Mouse (Mus musculus): ENCODE results near the gene Kcnn1.

Gene Kcnn1

DNA sequence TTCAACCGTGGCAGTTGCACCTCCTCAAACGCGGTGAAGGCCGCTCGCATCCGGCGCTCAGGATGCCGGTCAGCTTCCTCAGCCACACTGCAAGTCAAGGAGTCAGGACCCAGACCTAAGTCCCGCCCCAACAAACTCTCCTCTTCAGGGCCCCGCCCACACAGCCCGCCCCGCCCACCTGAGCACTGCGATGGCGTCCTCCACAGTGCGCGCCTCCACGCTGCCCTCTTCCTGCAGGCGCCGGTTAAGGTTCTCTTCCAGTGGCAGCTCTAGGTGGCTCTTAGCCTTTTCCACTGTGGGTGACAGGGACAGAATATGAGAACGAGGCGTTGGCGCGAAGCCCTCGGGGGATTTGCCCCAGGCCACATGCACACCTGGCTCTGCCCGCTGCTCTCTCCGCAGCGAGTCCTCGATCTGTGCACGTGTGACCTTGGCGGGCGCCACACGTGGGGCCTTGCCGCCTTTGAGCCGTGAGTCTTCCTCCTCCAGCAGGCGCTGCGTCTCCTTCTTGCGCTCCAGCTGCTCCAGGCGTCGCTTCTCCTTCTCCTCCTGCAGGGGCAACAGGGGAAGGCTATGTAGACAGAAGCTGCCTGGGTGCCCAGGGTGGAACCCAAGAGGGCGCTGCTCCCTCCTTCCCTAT is 5.6 kb upstream of the Kcnn1 start:
- peak; percentile 56 for DNase-seq (ENCODE audit: low read depth, low spot score)

- DNase-seq (ENCODE audit: low read depth, low spot score): no peak
Observed at GRCm38 (mm10) chr8:70866566-70866965, 3.5 kb upstream of the Kcnn1 start.

DNA sequence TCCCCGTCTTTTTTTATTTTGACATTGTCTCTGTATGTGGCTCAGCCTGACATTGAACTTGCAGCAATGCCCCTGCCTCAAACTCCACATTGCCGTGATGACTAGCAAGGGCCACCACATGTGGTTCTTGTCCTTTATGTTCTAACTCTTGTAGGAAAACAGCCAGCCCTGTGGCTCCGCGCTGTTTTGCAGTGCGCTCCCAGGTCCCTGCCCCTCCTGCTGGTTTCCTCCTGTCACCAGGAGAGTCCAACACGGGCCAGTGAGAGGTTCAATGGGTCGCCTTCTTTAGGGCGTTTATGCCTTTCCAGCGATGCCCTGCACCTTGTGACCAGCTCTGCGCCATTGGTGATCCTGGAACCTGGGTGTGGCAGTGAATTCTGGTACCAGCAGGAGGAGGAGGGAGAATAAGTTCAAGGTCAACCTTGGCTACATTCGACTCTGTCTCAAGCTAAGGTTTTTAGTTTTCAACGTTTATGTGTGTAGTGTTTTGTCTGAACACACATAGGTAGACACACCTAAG is 3.0 kb upstream of the Kcnn1 start:
- DNase-seq (ENCODE audit: low read depth, low spot score): no peak

- peak; percentile 100 for DNase-seq (ENCODE audit: low read depth, low spot score)
Observed at GRCm38 (mm10) chr8:70865350-70866000, 2.4 kb upstream of the Kcnn1 start.

- DNase-seq (ENCODE audit: low read depth, low spot score): peak; percentile 47
Observed at GRCm38 (mm10) chr8:70864712-70865221, 1.7 kb upstream of the Kcnn1 start.

DNA sequence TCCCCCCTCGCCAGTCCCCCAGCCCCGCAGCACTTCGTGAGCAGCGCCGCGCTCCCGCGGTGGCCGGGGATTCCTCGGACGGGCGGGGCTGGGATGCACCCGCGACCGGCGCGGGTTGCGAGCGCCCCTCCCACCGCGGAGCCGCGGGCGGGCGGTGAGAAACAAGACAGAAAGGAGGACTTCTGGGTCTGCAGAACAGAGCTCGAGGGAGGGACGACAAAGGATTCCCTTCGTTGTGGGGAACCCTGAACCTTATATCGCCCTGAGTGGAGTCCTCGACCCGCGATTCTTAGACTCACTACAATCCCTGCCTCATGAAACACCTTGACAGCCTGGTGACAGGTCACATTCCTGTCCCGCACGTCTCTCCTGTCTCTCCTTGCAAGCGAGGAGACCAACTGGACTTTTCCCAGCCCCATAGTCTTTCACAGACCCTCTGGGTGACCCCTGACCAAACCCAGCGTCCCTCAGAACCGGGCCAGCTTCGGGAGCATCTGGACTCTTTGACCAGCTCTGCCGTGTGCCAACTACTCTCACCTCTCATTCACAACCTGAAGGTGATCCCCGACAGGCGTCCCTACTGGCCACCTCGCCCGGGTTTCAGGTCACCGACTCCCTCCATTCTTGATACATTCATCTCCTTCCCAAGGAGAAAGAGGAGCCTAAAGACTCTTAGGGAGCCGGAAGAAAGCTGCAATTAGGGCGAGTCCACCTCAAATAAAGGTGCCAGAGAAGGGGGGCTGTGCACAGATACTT is 1.1 kb upstream of the Kcnn1 start:
- no peak for DNase-seq (ENCODE audit: low read depth, low spot score)

DNA sequence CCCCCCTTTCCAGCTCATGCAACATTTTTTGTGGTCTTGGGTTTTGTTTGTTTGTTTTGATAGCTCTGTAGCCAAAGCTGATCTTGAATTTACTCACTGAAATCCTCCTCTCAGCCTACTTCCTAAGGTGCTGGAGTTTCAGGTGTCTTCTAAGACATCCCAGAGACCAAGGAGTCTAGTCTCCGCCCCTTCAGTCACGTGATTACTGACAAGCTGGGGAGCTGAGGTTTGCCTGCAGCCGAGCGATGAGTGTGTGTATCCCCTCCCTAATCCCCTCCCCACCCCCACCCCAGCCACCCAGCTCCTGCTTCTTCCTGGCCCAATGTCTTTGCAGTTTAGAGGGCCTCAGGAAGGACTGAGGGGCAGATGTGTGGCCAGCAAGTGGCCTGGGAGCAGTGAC is 5.5 kb downstream of the Kcnn1 start:
- no peak for DNase-seq (ENCODE audit: low read depth, low spot score)

GRCm38 (mm10) chr8:70856541-70857197 is 6.4 kb downstream of the Kcnn1 start:
- DNase-seq (ENCODE audit: low read depth, low spot score): peak; percentile 58

GRCm38 (mm10) chr8:70856028-70856427 is 7.0 kb downstream of the Kcnn1 start:
- no peak for DNase-seq (ENCODE audit: low read depth, low spot score)

DNA sequence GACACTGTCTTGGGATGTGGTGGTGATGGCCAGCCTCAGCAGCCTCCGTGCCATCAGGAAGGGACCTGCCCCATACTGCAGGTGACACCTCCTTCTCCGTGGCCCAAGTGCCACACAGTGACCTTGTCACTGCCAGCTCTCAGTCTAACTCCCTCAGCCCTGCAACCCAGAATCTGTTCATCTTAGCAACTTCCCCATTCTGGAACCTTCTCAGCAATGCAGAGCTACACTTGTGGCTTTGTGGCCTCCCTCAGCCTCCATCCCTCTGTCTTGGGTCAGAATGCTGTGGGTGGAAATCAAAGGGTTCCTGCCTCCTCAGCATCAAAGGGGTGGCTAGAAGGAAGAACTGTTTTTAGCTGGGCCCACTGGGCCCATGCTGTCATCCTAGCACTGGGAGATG is 9.2 kb downstream of the Kcnn1 start:
- DNase-seq (ENCODE audit: low read depth, low spot score): no peak

DNA sequence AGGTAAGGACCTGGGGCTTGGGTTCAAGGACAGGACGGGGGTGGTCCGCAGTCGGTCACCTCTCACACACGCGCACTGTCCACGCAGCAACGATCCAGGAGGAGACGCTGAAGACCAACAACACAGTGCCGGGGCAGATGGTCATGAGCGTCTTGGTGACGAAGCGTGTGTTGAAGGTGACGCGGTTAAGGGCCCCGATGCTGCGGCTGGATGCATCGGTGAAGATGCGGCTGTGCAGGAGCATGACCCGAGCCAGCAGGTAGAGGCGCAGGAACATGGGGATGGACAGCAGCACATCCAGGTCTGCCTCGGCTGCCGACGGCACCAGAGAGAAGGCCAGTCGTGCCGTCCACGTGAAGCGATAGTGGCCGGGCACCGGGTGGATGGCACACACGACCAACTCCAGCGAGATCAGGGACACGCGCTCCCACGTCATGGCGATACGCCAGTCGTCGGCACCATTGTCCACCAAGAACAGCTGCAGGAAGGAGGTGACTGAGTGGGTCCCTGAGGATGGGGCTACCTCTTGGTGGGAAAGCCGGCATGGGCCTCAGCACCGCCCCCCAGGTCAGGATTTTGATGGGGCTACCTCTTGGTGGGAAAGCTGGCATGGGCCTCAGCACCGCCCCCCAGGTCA is 10.3 kb downstream of the Kcnn1 start:
- no peak for DNase-seq (ENCODE audit: low read depth, low spot score)

DNA sequence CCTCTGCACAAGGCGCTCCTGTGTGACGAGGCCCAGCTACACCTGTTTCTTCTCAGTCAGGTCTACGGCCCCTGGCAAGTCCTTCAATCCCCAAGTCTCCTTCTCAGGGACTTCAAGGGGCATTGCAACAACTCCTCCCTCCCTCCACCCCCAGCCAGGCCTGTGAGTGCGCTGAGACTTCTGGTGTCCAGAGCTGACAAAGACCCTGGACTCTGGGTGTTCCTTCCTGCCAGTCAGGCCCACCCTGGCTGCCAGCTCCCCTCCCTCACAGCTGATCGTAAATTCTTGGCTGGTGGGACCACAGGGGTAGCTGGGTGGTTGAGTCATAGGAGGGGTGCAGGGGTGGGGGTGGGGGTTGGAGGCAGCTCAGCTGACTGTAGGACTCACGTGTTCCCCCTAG is 11.2 kb downstream of the Kcnn1 start:
- no peak for DNase-seq (ENCODE audit: low read depth, low spot score)

GRCm38 (mm10) chr8:70850947-70851346 is 12.1 kb downstream of the Kcnn1 start:
- no peak for DNase-seq (ENCODE audit: low read depth, low spot score)

DNA sequence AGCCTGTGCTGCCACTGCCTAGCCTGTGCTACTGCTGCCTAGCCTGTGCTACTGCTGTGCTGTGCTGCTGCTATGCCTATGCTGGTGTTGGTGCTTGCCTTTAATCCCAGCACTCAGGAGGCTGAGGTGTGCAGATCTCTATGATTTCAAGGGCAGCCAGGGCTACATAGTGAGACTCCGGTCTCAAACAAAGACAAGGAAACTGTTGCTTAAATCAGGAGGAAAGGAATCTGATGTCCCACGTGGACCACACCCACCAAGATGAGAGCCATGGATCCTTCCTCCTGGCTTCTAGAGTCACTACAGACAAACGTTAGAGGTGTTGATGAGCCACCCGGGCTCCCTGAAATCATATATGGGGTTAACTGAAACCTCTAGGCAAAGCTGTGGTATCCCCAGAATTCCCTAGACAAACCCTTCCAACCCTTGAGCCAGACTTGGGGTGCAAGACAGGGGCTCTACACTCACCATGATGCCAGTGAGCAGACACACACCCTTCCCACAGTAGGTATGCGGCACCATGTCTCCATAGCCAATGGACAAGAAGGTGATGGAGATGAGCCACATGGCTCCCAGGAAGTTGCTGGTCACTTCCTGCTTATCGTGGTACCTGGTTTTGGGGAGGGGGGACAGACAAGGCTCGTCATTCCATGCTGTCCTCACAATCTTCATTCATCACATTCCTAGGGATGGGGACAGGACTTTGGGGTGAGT is 12.8 kb downstream of the Kcnn1 start:
- no peak for DNase-seq (ENCODE audit: low read depth, low spot score)

DNA sequence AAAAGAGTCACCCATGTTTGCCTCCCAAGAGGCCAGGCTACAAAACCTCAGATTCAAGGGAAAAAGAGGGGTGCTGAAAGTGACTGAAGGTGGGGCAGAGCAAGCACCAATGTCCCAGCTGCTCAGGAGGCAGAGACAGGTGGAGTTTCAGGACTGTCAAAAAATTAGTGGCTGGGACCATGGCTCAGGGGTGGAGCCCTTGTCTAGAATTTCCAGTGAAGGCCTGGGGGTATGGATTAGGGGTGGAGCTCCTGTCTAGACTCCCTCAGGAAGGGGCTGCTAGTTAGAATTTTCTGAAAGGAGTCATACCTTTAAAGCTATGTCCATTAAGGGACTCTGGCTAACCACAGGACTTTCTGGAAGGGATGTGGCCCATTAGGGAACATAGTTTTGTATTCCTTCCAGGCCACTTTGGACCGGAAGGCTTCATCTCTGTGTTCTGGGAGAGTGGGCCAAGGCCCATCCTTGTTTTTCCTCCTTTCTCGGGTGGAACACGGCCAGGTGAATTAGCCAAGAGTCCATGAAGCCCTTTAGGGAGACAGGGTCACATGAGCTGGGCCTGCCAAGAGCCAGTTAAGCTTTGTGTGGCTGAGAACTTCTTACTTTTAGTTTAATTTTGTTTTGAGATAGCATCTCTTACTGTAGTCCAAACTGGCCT is 13.6 kb downstream of the Kcnn1 start:
- DNase-seq (ENCODE audit: low read depth, low spot score): no peak

GRCm38 (mm10) chr8:70846371-70847154 is 16.5 kb downstream of the Kcnn1 start:
- no peak for DNase-seq (ENCODE audit: low read depth, low spot score)

- no peak for DNase-seq (ENCODE audit: low read depth, low spot score)
Observed at GRCm38 (mm10) chr8:70845108-70845507, 17.9 kb downstream of the Kcnn1 start.

DNA sequence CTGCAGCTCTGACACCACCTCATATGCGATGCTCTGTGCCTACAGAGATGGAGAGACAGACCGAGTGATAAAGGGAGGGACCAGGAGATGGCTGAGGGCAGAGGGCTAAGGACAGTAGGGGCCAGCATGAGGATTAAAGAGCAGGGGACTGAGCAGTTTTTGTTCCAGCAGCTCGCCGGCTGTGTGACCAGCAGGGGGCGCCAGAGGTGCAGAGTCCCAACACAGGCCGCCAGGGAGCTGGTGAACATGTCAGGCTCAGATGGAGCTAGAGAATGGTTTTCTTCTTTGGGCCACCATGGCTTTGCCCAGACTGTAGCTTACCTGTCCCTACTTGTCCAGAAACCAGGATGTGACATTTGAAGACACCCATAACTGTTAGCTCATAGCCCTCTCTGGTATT is 18.5 kb downstream of the Kcnn1 start:
- DNase-seq (ENCODE audit: low read depth, low spot score): peak; percentile 87

- DNase-seq (ENCODE audit: low read depth, low spot score): no peak
Observed at GRCm38 (mm10) chr8:70843941-70844340, 19.1 kb downstream of the Kcnn1 start.

Measured in forelimb bud, embryonic 11.5 days (tissue).